Mouse (Mus musculus): ENCODE results near the gene Fbp1. TPM values are rescaled to one million over a fixed set of nuclear protein-coding genes. Genes with fewer than 3 reads are reported as not detected.
"Not testable (repeated sequence)": the region's sequence is repeated elsewhere in the genome, so short reads cannot be mapped to it uniquely, and the experiment has no call there.

The Fbp1 gene
- total RNA-seq (2017), result 0.86 TPM in 1 of 3 replicates, not detected in the others

DNA sequence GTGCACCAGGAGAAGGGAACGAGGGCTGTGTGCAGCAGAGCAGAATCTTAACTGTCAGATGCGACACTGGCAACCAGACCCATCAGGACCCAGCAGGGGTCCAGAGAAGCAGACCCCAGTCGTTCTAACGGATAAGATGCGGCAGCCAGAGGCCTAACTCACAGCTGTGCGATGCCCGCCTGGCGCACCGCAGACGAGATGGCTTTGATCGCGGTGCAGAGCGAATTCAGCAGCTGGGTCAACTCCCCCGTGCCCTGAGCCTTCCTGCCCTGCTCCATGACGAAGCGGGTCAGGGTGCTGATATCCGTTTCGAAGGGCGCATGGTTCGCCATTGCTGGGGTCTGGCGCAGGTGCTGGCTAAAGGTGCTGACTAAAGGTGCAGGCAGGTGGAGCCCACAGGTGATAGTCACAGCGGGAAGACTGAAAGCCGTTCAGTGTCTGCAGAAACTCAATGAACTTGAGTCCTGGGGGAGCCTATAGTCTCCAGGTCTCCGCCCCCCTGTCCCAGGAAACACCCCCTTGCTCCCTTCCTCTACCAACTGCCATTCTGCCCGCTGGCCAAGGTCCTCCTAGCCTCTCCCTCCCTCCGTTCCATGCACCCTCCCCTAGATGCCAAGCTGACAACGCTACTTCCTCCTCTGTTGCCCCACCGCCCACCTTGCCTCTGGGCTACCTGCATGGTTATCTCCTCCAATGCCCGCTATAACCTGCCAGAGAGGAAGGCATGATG, at the start of gene Fbp1:
Gene Fbp1, minus strand, starts transcription at position 571 of the 730 bp plus-strand sequence.
- ATAC-seq (replicated peaks; ENCODE audit: insufficient number of reproducible peaks, low FRiP score, low TSS enrichment, poor library complexity, severe bottlenecking), result 0 out of 2 replicates have a peak, but pooled peaks have one; percentile 9

DNA sequence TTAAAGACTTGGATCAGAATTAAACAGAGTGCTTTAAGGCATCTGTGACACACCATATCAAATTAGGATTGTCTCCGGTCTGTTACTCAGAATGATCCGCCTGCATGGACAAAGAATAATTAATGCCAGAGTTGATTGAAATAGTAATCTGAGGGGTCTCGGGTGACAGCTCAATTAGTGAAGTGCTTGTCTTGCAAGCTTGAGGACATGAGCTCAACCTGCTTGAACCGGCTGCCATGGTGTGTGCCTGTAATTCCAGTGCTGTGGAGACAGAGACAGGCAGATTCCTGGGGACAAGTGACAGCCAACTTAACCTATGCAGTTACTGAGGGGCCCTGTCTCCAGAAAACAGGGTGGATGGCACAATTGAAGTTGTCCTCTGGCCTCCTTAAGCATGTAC, 44.4 kb upstream of the Fbp1 start:
- no peak for ATAC-seq (replicated peaks; ENCODE audit: insufficient number of reproducible peaks, low FRiP score, low TSS enrichment, poor library complexity, severe bottlenecking)

DNA sequence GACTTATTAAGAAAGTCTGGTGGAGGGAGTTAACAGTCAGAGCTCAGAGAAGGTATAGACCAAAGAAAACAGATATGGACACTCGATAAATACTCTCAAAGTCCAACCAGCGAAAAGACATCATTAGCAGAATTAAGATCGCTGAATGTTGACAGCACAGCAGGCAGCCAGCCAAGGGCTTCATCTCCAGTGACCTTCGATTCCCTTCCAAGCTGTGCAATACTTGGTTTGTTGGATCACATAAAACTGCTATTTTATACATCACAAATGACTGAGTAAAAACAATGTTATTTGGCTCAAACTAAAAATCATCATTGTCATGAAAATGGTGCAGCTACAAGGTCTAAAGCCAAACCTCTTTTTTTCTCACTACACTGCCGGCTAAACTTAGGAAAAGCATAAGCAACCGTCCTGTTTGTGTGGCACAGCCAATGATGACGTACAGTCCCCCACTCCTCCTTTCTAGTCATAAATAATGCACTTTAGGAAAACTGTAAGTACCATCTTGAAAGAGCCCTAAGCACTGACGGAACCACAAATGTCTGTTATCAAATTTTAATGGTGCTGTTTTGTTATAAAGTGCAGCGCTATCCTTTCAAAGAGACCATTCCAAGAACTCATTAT, 41.8 kb upstream of the Fbp1 start:
- no peak for ATAC-seq (replicated peaks; ENCODE audit: insufficient number of reproducible peaks, low FRiP score, low TSS enrichment, poor library complexity, severe bottlenecking)

DNA sequence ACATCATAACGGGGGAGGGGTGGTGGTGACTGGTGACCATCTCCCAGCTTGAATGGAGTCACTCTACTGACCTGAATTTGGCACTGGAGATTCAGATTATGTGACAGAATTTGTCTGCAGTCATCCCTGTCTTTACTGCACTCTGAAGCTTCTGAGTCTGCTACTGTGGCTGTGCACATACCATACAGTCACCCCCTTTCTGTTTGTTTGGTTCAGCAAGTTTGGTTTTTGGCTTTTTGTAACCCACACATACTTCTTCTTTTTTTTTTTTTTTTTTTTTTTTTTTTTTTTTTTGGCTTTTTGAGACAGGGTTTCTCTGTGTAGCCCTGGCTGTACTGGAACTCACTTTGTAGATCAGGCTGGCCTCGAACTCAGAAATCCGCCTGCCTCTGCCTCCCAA, 41.1 kb upstream of the Fbp1 start:
- not testable (repeated sequence) for ATAC-seq (replicated peaks; ENCODE audit: insufficient number of reproducible peaks, low FRiP score, low TSS enrichment, poor library complexity, severe bottlenecking)

DNA sequence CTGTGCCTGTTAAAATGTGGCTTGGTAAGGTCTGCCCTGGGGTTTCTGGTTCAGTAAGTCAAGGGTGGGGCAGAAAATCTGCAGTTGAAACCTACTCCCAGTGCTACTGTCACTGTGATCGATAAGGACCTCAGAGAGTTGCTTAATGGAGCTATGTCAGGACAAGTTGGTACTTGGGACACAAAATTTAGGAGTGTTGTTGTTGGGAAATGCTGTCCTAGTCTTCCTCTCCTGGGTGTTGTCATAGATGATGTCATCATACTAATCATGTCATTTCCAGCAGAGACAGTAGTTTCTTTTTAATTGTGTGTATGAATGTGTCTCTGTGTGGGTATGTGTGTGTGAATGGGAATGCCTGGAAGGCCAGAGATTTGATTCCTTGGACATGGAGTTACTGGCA, 39.4 kb upstream of the Fbp1 start:
- no peak for ATAC-seq (replicated peaks; ENCODE audit: insufficient number of reproducible peaks, low FRiP score, low TSS enrichment, poor library complexity, severe bottlenecking)

DNA sequence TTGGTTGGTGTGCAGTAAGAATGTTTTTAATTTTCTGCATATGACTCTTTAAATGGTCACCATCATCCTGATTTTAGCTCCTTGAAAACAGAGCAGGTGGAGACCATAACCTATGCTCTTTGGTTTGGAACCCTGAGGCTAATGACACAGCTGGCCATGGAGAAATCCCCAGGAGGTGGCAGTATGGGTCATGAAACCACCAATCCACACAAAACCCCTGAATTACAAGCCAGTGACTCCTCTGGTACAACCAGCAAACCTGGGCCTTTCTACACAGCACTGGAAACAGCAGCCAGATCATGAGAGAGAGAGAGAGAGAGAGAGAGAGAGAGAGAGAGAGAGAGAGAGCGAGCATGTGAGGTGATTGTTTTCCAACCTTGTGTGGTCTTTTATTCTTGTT, 38.4 kb upstream of the Fbp1 start:
- ATAC-seq (replicated peaks; ENCODE audit: insufficient number of reproducible peaks, low FRiP score, low TSS enrichment, poor library complexity, severe bottlenecking), result no peak

DNA sequence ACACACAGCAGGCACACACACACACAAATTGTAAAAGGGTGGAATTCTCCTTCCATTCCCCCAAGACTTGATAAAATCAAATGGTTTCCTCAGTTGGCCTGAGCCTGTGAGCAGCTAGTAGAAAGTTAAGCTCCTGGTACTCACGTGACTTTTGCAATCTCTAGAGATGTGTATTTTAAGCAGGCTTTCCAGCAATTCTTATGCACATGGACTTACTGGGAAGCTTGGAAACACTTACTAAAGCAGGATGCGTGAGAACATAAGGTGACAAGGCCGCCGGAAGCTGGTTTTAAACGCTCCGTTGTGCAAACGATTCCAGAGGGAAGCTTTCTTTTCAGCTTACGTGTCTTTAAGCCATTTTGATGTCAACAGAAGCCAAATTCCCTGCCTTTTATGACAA, 35.1 kb upstream of the Fbp1 start:
- ATAC-seq (replicated peaks; ENCODE audit: insufficient number of reproducible peaks, low FRiP score, low TSS enrichment, poor library complexity, severe bottlenecking), result no peak

DNA sequence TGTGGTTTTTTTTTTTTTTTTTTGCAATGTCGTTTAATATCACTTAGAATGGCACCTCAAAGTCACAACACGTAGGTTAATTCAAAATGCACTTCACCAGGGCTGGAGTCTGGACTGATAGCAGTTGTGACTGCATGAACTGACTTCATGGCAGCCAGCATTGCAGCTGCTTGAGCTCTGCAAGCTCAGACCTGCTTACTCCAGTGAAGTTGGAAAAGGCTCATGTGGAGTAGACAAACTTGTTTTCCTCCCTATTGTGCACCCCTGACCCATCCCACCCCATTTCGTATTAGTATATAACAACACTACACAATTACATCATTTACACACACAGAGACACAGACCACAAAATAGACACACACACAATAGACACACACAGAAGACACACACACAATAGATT, 34.6 kb upstream of the Fbp1 start:
- ATAC-seq (replicated peaks; ENCODE audit: insufficient number of reproducible peaks, low FRiP score, low TSS enrichment, poor library complexity, severe bottlenecking), result no peak

DNA sequence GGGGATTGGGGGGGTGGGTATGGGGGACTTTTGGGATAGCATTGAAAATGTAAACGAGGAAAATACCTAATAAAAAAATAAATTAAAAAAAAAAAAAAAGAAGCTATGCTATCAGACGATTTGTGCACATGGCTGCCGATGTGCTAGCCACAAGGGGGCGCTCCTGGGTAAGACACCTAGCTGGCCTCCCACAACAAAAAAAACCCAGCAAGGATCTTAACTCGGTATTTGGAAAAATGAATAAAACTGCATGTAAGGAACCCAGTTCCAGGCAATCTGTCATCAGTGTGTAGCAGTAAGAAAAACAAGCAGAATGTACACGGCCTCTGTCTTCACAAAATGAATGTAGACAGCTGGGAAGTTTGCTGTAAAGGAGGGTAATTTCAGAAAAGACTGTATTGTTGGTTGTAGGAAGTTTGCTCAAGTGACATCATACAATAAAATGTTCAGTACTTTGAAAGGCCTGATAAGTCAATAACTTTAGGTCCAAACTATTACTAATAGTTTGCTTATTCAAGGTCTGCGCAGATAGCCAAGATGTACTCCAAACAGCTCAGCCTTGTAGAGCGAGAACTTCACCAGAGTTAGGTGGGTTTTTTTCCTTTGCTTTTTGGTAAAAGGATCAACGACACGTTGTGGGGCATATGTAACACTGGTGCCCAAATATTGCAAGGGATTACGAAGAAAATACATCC, 31.7 kb upstream of the Fbp1 start:
- ATAC-seq (replicated peaks; ENCODE audit: insufficient number of reproducible peaks, low FRiP score, low TSS enrichment, poor library complexity, severe bottlenecking), result no peak

DNA sequence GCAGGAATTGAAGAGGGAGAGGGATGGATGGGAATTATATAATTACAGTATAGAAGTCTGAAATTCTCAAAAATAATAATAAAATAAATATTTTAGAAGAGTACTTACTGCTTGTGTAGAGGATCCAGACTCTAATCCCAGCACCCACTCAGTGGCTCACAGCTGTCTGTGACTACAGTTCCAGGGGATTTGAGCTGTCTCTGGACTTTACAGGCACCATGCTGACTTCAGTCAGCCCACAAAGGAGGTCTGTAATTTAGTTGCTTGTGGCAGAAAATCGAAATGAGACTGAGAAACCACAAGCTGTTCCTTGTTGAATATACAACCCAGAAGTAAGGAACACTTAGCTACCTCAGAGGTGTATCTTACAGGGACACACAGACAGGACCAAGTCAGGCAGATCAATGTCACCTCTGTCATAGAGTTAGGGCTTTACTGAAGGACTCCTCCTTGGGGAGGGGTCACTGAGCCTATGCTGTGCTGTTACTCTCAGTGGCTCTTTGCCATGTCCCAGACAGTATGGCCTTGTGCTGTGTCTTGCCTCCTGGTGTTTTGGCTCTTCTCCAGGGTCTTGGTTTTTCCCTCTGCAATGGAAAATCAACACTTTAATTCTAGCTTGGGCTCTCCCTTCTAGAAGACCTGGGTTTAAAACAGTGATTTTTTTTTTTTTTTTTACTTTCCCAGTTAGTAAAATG, 29.5 kb upstream of the Fbp1 start:
- no peak for ATAC-seq (replicated peaks; ENCODE audit: insufficient number of reproducible peaks, low FRiP score, low TSS enrichment, poor library complexity, severe bottlenecking)

DNA sequence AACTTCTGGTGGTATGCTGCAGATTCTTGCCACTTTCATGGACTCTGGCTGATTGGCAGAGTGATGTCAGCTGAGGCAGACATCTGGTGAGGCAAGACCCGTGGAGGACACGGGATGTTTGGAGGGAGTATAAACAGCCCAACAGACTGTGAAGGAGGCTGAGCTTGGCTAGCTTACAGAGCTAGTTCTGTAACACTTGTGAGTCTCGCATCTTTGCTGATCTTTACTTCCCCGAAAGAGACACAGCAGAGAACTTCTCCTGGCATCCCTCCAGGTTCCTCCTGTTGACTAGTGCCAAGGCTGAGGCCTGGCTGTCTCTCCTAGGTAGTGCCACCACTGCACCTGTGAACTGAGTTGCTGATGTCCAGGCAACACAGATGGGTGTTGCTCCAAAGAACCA, 28.6 kb upstream of the Fbp1 start:
- no peak for ATAC-seq (replicated peaks; ENCODE audit: insufficient number of reproducible peaks, low FRiP score, low TSS enrichment, poor library complexity, severe bottlenecking)

DNA sequence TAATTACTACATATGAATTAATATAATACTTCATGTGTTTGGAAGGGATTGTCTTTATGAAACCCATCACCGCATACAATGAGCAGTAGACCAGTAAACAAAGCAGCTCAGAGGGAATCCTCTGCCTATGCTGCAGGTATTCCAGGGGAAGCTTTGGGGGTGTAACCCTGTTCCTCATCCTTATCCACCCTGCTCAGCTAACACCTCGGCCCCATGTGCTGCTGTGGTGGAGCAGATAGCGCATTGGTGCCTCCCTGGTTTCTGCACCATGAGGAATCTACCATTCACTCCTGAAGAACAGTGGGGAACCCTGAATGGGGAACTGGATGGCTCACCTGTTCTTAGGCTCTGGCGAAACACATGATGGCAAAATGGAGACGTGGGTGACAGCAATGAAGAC, 23.5 kb upstream of the Fbp1 start:
- ATAC-seq (replicated peaks; ENCODE audit: insufficient number of reproducible peaks, low FRiP score, low TSS enrichment, poor library complexity, severe bottlenecking), result no peak

DNA sequence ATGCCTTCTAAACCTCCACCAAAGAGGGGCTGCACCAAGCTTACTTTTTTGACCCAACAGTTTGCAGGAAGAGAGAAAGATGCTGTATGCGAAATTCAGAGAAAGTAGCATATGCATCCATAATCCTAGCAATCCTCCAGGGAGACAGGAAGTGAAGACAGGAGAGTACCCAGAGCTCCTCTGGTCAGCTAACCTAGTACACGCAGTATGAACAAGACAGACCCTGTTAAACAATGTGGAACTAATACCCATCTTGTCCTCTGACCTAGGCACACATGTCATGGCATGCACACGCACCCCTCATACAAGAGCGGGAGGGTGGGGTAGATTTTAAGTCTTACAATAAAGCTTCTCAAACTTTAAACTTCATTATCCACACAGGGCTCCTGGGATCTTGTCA, 22.1 kb upstream of the Fbp1 start:
- no peak for ATAC-seq (replicated peaks; ENCODE audit: insufficient number of reproducible peaks, low FRiP score, low TSS enrichment, poor library complexity, severe bottlenecking)

DNA sequence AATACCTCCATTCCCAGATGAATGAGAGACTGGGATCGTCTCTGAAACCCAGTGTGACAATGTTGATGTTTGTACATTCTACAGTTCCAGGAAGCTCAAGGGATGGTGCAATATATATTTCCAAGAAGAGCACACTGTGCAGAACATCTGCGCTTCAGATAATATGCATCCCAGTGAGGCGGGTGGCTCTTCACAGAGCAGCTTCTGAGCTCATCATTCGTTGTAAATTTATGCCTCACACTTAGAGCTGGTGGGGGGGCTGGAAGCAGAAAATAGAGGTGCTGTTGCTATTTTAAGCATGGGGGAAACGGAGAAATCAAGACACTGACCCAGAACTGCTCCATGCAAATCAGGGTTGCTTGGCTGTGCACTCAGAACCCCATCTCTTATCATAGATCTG, 21.7 kb upstream of the Fbp1 start:
- ATAC-seq (replicated peaks; ENCODE audit: insufficient number of reproducible peaks, low FRiP score, low TSS enrichment, poor library complexity, severe bottlenecking), result no peak

DNA sequence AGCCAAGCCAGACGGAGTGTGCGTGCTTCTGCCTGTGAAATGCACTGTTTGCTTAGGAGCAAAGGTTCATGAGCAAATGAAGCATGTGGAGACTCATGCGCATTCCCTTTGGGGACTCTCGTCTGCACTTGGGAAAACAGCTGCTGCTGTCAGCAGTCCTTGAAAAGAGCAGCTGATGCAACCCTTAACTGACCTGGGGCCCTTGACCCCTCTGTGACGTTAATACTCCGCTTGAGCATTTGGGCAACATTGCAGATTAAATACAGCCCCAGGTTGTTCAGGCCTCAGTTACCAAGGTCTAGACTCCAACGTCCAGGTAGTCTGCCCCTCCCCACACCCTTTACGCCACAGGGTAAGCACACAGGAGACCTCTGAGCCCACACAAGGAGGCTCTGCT, 20.1 kb upstream of the Fbp1 start:
- no peak for ATAC-seq (replicated peaks; ENCODE audit: insufficient number of reproducible peaks, low FRiP score, low TSS enrichment, poor library complexity, severe bottlenecking)

DNA sequence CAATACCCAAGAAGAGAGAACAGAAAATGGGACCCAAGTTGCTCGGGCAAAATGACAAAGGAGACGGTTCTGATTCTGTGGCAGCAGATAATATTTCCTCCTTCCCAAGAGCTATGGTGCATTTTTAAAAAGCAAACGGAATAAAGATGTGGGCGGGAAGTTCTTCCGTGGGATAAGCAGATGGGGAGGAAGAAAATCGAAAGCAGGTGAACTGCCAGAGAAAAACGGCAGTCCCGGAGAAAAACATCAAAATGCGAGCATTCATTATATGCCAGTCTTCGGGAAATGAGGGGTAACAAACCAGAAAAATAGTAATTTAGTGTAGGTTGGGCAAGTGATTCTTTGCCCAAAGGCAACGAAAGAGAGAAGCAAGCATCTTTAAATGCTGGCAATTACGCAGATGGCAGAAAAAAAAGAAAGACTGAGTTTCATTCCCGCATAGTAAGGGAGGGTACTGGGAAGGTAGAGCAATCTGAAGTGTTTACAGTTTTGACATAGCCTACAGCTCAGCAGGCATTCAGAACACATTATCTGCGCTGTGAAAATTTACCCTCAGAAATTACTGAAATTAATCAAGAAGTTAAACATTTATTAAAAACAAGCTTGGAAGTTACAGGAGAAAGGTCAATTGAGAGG, 19.6 kb upstream of the Fbp1 start:
- no peak for ATAC-seq (replicated peaks; ENCODE audit: insufficient number of reproducible peaks, low FRiP score, low TSS enrichment, poor library complexity, severe bottlenecking)

DNA sequence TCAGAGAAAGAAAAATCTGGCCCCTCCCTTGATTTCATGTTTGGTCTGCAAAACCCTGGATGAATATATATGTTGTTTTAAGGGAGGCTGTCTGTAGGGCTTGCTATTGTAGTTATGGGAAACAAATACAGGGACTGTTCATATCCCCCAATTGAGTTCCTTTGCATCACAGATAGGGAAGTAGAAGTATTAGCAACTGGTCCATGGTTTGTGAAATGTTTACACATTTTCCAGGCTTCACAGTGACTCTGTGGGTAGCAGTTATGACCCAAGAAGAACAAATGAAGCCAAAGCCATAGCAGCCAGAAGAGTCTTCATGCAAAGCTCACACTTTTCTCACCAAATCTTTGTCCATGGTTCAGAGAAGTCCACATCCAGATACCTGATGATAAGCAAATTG, 13.1 kb upstream of the Fbp1 start:
- no peak for ATAC-seq (replicated peaks; ENCODE audit: insufficient number of reproducible peaks, low FRiP score, low TSS enrichment, poor library complexity, severe bottlenecking)

DNA sequence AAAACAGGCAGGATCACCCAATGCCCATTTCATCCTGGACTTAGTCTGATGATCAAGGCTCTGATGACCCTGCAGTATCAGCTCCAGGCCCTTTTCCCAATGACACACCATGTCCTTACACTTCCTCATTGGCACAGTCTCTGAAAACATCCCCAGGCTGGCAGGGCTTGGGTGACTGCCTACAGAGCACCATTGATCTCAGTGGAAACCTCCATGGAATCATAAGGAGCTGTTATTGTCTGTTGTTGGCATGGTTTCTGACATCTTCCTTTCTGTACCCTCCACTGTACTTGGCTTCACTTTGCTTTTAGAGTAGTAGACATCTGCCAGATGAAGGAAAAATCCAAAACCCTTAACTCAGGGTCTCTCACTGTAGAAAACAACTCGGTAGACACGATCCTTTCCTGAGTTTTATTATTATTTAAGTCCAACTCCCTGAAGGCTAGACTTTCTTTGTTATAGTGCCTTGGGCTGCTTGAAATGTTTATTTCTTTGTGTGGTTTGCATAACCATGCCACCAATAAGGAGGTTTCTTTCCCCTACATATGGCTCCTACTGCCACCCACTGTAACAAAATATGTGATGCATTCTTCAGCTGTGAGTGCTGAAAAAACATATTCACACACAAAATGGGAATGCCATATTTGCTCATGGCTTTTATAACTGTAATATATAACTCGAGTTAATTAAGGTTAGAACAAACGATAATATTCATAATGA, 10.0 kb upstream of the Fbp1 start:
- ATAC-seq (replicated peaks; ENCODE audit: insufficient number of reproducible peaks, low FRiP score, low TSS enrichment, poor library complexity, severe bottlenecking), result no peak
